Mouse (Mus musculus) embryo, embryonic 11.5 days (tissue): ENCODE results near the gene Dennd1c.

Source experiments
- DNase-seq: peaks from one replicate; pipeline ENCODE4 v3.0.0-alpha.2; 2012; ENCODE audit warnings: low read depth, low spot score

Dennd1c gene

GRCm38 (mm10) chr17:57078336-57078735 lies at the start of gene Dennd1c:
Gene Dennd1c, minus strand, starts transcription at chr17:57078514.
- DNase-seq = no peak

DNA sequence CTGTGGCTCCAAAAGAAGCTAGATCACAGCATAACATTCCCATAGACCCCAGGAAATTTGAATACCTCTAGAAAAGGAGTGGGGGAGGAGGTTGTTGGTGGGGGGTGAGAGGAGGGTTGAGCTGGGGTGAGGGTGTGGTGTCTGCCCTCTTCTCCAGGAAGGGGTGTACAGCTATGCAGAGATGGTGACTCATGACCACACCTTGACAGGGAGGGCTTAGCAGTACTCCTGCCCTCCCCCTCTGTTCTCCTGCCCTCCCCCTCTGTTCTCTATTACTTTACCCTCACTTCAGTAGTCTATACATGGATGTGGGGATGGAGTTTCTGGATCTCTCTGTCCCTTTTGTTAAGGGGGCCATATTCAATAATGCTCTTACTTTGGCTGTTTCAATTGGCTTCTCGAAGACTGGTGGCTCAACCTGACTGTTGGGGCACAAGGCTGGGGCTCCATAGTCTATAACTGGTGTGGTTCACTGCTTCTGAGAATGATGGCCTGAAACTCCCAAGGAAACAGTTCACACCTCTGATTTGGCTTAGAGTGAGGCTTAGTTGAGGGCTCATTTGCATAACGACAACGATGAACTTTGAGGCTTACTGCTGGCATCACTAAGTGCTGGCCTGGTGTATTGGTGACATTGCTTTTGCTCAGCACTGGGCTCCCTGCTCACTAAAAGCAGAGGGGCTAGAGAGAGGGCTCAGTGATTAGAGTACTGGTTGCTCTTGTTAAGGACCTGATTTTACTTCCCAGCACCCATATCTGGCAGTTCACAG lies 47.7 kb upstream of the Dennd1c start:
- no peak for DNase-seq

DNA sequence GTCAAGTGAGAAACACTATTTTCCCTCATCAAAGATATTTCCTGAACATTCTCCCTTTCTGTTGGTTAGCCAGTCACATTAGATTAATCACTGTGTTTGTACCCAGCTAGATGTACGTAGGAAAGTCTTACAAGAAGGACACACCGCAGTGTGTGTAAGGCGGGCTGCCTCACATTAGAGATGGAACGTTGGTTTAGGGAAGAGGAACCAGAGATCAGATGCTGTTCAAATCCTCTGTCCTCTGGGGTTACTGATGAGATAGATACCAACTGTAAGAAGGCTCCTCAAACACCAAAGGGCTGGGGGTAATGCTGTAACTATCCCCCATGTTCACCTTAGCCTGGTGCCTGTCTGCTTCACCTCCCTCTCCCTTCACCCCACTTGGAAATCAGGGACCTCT lies 46.5 kb upstream of the Dennd1c start:
- DNase-seq = no peak

DNA sequence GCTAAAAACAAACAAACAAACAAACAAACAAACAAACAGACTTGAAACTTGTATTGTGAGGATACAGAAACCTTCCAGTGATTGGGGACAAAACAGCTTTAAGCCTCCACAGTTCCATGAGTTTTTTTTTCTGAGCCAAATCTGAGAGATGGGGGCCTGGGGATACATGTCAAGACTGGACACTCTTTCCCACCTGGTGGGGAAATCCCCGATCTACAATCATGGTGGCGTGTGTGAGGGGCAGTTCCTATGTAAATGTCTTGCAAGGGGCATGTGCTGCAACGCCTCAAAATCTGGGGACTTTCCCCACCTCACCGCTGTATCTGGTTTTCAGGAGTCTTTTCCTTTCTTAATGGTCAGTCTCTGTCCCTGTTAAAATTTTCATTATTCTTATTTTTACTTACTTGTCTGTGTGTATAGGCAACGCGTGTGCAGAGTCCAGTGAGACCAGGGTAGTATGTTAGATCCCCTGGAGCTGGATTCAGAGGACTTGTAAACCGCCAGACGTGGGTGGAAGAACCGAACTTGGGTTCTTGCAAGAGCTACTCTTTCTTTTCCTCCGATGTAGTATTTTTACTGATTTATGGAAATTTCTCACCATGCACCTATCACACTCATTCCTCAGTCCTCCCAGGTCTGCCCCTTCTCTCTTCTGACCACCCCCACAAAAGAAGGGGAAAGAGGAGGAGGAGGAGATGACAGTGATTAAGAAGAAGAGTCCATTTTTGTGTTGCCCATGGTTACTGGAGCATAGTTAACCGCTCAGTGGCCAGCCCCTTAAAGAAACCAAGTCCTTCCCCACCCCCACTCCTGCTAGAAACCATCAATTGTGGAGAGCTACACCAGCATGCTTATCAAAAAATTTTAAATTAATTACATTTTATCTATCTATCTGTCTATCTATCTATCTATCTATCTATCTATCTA lies 45.1 kb upstream of the Dennd1c start:
- no peak for DNase-seq

- no peak for DNase-seq
These were observed 43.5 kb upstream of the Dennd1c start for GRCm38 (mm10) chr17:57121856-57122255.

DNA sequence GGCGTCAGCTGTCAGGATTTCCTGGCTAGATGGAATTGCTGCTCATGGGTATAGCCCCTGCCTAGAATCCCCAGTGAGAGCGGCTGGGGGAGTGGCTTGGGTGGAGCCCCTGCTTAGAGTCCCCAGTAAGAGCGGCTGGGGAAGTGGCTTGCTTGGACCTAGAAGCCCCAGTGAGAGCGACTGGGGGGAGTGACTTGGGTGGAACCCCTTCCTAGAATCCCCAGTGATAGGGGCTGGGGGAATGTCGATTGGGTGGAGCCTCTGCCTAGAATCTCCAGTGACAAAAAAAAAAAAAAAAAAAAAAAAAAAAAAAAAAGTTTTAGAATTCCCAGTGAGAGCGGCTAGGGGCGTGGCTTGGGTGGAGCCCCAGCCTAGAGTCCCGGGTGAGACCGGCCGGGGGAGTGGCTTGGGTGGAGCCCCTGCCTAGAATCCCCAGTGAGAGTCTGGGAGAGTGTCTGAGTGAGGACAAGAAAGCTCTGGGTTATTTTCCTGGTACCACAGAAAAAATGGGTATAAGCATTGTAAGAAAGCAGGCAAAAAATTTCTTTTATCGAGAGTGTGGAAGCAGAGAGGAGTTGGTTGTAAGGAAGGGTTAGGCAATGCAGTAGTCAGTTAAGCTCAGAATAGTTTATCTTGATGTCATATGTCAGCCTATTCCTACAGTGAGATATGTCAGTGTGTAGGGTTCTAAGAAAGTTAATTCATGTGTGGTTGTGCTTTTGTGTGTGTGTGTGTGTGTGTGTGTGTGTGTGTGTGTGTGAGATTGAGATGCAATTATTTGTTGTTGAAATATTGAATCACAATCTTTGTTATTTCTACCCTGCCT lies 40.4 kb upstream of the Dennd1c start:
- DNase-seq = peak; percentile 20

GRCm38 (mm10) chr17:57116801-57117200 lies 38.5 kb upstream of the Dennd1c start:
- no peak for DNase-seq

- DNase-seq = no peak
These were observed 34.6 kb upstream of the Dennd1c start for GRCm38 (mm10) chr17:57112768-57113474.

DNA sequence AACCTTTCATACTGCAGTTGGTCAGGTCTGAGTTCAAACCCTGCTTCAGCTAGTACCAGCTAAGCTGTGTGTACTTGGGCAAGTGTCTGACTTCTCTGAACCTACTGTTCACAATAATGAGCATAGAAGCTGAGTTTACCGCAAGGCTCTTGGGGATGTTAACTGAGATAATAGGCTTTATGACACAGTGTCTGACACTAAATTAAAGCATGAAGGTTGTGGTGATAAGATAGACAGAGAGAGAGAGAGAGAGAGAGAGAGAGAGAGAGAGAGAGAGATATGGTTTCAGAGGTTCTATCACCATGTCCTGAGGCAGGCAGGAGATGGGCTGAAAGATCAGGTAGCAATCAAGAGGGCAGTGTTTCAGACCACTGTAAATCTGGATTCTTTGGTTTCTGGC lies 31.7 kb upstream of the Dennd1c start:
- no peak for DNase-seq

GRCm38 (mm10) chr17:57108666-57109171 lies 30.4 kb upstream of the Dennd1c start:
- DNase-seq = no peak

DNA sequence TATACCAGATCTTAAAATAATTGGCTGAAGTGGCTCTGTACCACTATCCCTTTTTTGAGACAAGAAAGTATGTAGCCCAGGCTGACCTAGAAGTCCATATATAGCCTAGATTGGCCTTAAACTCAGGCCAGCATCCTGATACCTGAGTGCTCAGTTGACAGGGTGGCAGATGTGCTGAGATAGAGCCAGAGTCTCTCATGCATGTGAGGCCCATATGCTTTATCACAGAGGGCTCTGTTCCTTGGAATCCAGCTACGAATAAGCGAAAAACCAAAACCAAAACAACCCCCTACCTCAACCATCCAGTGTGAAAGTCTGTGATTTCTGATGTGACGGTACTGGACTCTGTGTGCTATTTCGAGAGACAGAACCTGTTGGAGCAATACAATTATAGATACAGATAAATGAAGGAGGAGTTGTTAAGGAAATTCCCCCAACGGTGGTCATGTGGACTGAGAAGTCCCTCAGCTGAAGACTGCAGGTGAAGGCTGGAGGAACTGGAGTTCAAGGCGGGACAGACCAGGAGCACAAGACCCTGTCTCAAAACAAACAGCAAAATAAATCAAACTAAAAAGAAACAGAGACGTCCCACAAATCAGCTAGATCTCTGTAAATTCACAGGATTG lies 29.8 kb upstream of the Dennd1c start:
- no peak for DNase-seq

GRCm38 (mm10) chr17:57107064-57107463 lies 28.8 kb upstream of the Dennd1c start:
- DNase-seq = no peak

GRCm38 (mm10) chr17:57106035-57106368 lies 27.7 kb upstream of the Dennd1c start:
- DNase-seq = no peak

DNA sequence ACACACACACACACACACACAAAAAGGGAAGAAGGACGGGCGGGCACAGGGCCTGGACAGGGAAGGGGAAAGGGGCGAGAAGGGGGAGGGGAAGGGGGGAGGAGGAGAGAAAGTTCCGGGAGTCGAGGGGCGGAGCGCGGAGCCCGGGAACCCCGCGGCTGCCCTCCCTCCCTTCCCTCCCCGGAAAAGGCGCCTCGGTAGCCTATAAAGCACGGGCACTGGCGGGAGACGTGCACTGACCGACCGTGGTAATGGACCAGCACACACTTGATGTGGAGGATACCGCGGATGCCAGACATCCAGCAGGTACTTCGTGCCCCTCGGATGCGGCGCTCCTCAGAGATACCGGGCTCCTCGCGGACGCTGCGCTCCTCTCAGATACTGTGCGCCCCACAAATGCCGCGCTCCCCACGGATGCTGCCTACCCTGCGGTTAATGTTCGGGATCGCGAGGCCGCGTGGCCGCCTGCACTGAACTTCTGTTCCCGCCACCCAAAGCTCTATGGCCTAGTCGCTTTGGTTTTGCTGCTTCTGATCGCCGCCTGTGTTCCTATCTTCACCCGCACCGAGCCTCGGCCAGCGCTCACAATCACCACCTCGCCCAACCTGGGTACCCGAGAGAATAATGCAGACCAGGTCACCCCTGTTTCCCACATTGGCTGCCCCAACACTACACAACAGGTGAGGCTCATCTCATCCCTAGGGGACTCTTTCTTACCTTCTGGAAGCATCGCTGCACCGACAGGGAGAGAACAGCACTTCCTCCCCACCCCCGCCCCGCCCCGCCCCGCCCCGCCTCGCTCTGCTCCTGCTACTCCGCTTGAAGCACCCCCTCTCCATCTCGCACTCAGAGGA lies 27.1 kb upstream of the Dennd1c start, which contains the start of gene Tnfsf9:
Gene Tnfsf9 (plus strand): TSS at position 145 of the 854 bp plus-strand sequence.
- no peak for DNase-seq

DNA sequence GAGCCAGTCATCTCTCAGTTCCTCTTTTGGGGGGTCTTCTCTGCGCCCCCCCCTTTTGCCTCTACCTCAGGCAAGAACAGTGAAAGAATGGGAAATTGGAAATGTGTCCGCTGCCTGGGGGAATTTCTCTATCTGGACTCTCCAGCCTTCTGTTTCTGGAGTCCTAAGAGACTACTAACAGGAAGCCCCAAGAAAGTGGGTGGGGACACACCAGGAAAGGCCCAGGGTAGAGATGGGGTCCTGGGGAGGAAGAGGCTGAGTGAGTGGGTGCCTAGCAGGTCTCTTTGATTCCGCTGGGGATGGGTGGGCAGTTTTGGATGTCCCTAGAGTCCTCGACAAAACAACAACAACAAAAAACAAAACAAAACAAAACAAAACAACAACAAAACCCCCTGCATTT lies 26.2 kb upstream of the Dennd1c start:
- no peak for DNase-seq

DNA sequence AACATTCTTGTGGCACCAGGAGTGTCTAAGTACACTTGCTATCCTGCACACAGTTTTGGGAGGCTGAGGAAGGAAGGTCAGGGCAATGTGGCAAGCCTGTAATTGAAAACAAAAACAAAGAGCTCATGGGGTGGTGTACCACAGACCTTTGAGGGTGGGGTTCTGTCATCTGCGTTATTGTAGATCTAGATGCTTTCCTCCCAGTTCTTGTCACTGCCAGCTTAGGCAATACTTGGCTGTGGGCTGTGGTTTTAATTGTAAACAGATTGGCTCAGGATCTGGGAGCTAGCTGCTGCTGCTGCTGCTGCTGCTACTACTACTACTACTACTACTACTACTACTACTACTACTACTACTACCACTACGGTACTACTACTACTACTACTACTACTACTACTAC lies 24.0 kb upstream of the Dennd1c start:
- no peak for DNase-seq

- DNase-seq = no peak
These were observed 21.5 kb upstream of the Dennd1c start for GRCm38 (mm10) chr17:57099629-57100325.

GRCm38 (mm10) chr17:57098321-57098720 lies 20.0 kb upstream of the Dennd1c start:
- no peak for DNase-seq

GRCm38 (mm10) chr17:57096623-57096920 lies 18.3 kb upstream of the Dennd1c start:
- peak; percentile 72 for DNase-seq
